ENCODE assay signal across 11 mouse cellular contexts in the genomic region with DNA sequence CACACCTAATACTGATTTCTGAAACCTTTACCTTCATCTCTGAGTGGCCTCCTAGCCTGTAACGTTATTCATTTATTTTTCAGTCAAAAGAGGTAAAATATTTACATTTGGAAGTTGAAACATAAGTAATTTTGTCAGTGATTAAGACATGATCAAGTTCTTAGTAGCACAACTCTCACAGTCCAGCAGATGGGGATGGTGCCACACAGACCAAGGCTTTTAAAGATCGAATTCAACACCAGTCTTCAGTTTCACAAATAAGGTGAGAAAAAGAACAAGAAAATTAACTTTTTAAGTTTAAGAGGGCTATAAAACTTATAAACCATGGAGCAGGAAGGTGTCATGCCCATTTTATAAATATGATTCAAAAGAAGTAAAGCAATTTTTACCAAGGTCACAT. TPM values are rescaled to one million over a fixed set of nuclear protein-coding genes. Genes with fewer than 3 reads are reported as not detected.
DNase-seq lines count a peak whose midpoint lies in the region; ATAC-seq and TF ChIP-seq lines count a peak whose summit lies in the region.
"Had no signal": no experiment of that assay in that cellular context is flagged by ENCODE, and none has a peak within 500 bp of the region (broad histone marks: within the 10 kb centered on the region; RNA-seq: fewer than 3 reads in every experiment).

No protein-coding gene starts in this region.

- no peak overlapping the region for H3K4me3 ChIP-seq in heart, adult 2 months
- no peak overlapping the region for H3K4me3 ChIP-seq in liver, postnatal 0 days (ENCODE audit: low read depth, low read length)
- H3K4me3 ChIP-seq: heart, embryonic 15.5 days; neural tube, embryonic 13.5 days had no signal

- H3K27me3 ChIP-seq in heart, adult 2 months (ENCODE audit: control insufficient read depth, insufficient read depth, low read length), result no peaks in the 10 kb centered on the region
- no peaks in the 10 kb centered on the region for H3K27me3 ChIP-seq in liver, postnatal 0 days (ENCODE audit: insufficient read depth, low read length)
- H3K27me3 ChIP-seq: heart, embryonic 15.5 days; neural tube, embryonic 13.5 days had no signal

- TF ChIP-seq POLR2A in heart, adult 2 months (IDR thresholded peaks at IDR 0.05; ENCODE audit: insufficient read depth, low read depth, low read length), result no peak

- no peaks in the 10 kb centered on the region for H3K4me1 ChIP-seq in heart, adult 2 months (ENCODE audit: control insufficient read depth, insufficient read depth, low read length)
- H3K4me1 ChIP-seq in liver, postnatal 0 days (ENCODE audit: insufficient read depth), result no peaks in the 10 kb centered on the region
- H3K4me1 ChIP-seq: heart, embryonic 15.5 days; neural tube, embryonic 13.5 days had no signal

- H3K27ac ChIP-seq in heart, adult 2 months, result no peak overlapping the region
- no peak overlapping the region for H3K27ac ChIP-seq in liver, postnatal 0 days (ENCODE audit: low read depth)
- H3K27ac ChIP-seq: heart, embryonic 15.5 days; neural tube, embryonic 13.5 days had no signal

- no peaks in the 10 kb centered on the region for H3K79me2 ChIP-seq in heart, adult 2 months (replicated peaks; ENCODE audit: control insufficient read depth, insufficient read depth, low read length)

- no peak overlapping the region for H3K9ac ChIP-seq in heart, adult 2 months (ENCODE audit: low read depth, low read length)
- H3K9ac ChIP-seq in liver, postnatal 0 days (replicated peaks), result no peak overlapping the region
- H3K9ac ChIP-seq: heart, embryonic 15.5 days; neural tube, embryonic 13.5 days had no signal

- no peak overlapping the region for H3K4me2 ChIP-seq in liver, postnatal 0 days (ENCODE audit: low read depth, low read length)
- H3K4me2 ChIP-seq: heart, embryonic 15.5 days; neural tube, embryonic 13.5 days had no signal

- no peak for TF ChIP-seq EP300 in heart, adult 2 months (IDR thresholded peaks at IDR 0.05; ENCODE audit: insufficient read depth, low read depth, low read length)
- no peak for TF ChIP-seq EP300 in liver, postnatal 0 days (IDR thresholded peaks at IDR 0.05; ENCODE audit: low read depth)

- DNase-seq in heart, adult 2 months, result no peak
- no peak for DNase-seq in heart, postnatal 36 days
- DNase-seq in liver, postnatal 0 days, result no peak
- no peak for DNase-seq in liver
- DNase-seq in Muller cell, postnatal 12 days (ENCODE audit: inconsistent ontology term), result peak; percentile 4
- DNase-seq in kidney, postnatal 4 days, result peak; percentile 20 to 31
- no peak for DNase-seq in frontal cortex, postnatal 10 days (ENCODE audit: low spot score in 2 of 2)
- DNase-seq: thymus, postnatal 25 days had no signal

- no peaks in the 10 kb centered on the region for H3K9me3 ChIP-seq in liver, postnatal 0 days (ENCODE audit: low read length)
- H3K9me3 ChIP-seq: heart, embryonic 15.5 days; neural tube, embryonic 13.5 days had no signal

- TF ChIP-seq CTCF in heart, adult 2 months (IDR thresholded peaks at IDR 0.05), result peak; percentile 69
- TF ChIP-seq CTCF in liver, postnatal 0 days (IDR thresholded peaks at IDR 0.05; ENCODE audit: low read depth), result peak; percentile 52

- intact Hi-C loops in heart, adult 2 months (cut with DNase I), result loop anchor here (10.0 kb wide), 1 partner anchor 346 kb away; no protein-coding TSS in a partner anchor
- intact Hi-C loops in heart, postnatal 36 days (cut with DNase I), result loop anchor here (5.0 kb wide), 1 partner anchor 388 kb away; the partner anchor contains the start of gene 3110040N11Rik

- WGBS in heart, adult 2 months, result 51% methylated on average over 2 of the region's 2 CpGs
- WGBS in liver, postnatal 0 days (ENCODE audit: insufficient replicate concordance), result 43% methylated on average over 2 of the region's 2 CpGs

- ATAC-seq in liver, postnatal 0 days, result no peak
- no peak for ATAC-seq in inflammation-experienced regulatory T-cells, adult 6 months

- no peaks in the 10 kb centered on the region for H3K36me3 ChIP-seq in heart, adult 2 months (ENCODE audit: control insufficient read depth, insufficient read depth, low read length)
- H3K36me3 ChIP-seq in liver, postnatal 0 days (replicated peaks; ENCODE audit: insufficient read depth, low read length), result no peaks in the 10 kb centered on the region
- H3K36me3 ChIP-seq: heart, embryonic 15.5 days; neural tube, embryonic 13.5 days had no signal

RNA-seq across cellular contexts. Expression of gene Rps17, which starts 53.9 kb away (rescaled TPM):
- total RNA-seq in heart, adult 2 months (2021), result 1,000 to 10,000 TPM in 1 of 2 experiments, 100 to 1,000 TPM in 1; 847 to 1,012 TPM
- 867 and 883 TPM in 2 replicates for polyA plus RNA-seq in heart, adult 2 months (2012; rRNA removed)
- 100 to 1,000 TPM; 870 to 936 TPM for total RNA-seq in heart, postnatal 36 days (2021)
- polyA plus RNA-seq in liver, postnatal 0 days (2015; fragmentation: Nextera tagmentation; extraction: Ambion mirVana), result 684 and 710 TPM in 2 replicates
- 1,000 to 10,000 TPM in 2 of 3 experiments, 100 to 1,000 TPM in 1; 985 to 1,426 (median 1,383) TPM for polyA plus RNA-seq in inflammation-experienced regulatory T-cells, adult 6 months (2017; shearing (Covaris generic))

RNA-seq across cellular contexts. Expression of gene Cpeb1, which starts 56.3 kb away (rescaled TPM):
- 10 to 100 TPM; 13.0 to 13.6 TPM for total RNA-seq in heart, adult 2 months (2021)
- polyA plus RNA-seq in heart, adult 2 months (2012; rRNA removed), result 26.1 and 34.7 TPM in 2 replicates
- 10 to 100 TPM; 11.4 to 15.8 TPM for total RNA-seq in heart, postnatal 36 days (2021)
- 0.08 and 0.28 TPM in 2 replicates for polyA plus RNA-seq in liver, postnatal 0 days (2015; fragmentation: Nextera tagmentation; extraction: Ambion mirVana)
- under 1 TPM in 1 of 3 experiments, not detected in 2; 0.30 TPM for polyA plus RNA-seq in inflammation-experienced regulatory T-cells, adult 6 months (2017; shearing (Covaris generic))

Comparison
In these comparisons a context has a peak if more than half of its experiments do, and no peak if none do; other contexts are left out.
1. DNase-seq: peak in Muller cell, postnatal 12 days (single experiment) and kidney, postnatal 4 days (2 of 2); none in heart, adult 2 months (0 of 2), heart, postnatal 36 days (0 of 2), liver, postnatal 0 days (single experiment), liver (single experiment) and frontal cortex, postnatal 10 days (0 of 2).
2. RNA of gene Cpeb1, which starts 56.3 kb away (polyA plus RNA-seq): 26.1 to 34.7 TPM in heart, adult 2 months; 0.08 to 0.28 TPM in liver, postnatal 0 days and 0.30 TPM in inflammation-experienced regulatory T-cells, adult 6 months; every median in the first group is over 10 times any median in the second.